Mouse (Mus musculus) thymus, postnatal 4 days (tissue): ENCODE results near the gene Adam4.
"Not testable (repeated sequence)": the region's sequence is repeated elsewhere in the genome, so short reads cannot be mapped to it uniquely, and the experiment has no call there.

Experiments
- DNase-seq: peaks from one replicate; pipeline ENCODE4 v3.0.0; 2021

Adam4 gene

DNA sequence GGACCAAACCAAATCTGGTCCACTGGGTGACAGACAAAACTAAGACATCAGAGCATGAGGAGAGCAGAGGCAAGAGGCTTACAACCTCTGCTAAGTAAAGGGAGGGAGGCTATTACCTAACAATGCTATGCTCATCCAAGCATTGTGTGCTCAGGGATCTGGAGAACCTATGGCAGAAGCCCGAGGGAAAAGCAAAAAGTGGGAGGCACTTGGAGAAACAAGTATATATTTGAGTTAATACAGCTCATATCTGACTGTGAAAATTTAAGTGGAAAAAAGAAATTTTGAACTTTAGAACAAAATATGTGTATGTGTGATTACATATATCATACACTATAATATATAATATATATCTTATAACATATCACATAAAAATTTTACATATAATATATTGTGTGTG, at the start of gene Adam4:
Gene Adam4 (minus strand): TSS at position 101 of the 400 bp plus-strand sequence.
- DNase-seq = no peak

DNA sequence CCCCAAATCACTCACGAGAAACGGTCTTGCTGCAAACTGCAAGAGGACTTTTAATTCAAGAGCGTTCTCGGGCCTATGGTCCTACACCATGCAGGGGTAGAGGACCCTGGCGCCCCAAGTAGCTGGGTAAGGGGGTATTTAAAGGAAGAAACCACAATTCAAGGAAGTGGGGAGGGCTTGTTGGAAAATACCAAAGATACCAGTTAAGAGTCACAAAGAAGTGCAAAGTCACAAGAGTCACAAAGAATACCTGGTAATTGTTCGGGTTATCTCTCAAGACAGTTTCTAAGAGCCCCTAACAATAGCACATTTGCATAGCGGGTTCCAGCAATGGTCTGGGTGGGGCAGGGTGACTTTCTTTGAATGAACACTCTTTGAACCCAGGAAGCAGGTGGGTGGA, 37.3 kb upstream of the Adam4 start:
- not testable (repeated sequence) for DNase-seq

DNA sequence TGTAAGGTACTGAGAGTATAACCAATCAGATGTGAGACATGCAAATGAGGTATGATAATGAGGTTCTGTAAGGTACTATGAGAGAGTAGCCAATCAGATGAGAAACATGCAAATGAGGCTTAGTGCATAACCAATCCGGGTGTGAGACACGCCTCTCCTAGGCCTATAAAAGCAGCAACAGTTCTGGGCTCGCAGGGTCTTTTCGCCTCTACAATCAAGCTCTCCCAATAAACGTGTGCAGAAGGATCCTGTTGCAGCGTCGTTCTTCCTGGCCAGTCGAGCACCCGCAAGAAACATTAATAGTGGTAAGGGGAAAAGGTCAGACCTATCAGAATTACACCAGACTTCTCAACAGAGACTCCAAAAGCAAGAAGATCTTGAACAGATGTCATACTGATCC, 17.2 kb upstream of the Adam4 start:
- not testable (repeated sequence) for DNase-seq

DNA sequence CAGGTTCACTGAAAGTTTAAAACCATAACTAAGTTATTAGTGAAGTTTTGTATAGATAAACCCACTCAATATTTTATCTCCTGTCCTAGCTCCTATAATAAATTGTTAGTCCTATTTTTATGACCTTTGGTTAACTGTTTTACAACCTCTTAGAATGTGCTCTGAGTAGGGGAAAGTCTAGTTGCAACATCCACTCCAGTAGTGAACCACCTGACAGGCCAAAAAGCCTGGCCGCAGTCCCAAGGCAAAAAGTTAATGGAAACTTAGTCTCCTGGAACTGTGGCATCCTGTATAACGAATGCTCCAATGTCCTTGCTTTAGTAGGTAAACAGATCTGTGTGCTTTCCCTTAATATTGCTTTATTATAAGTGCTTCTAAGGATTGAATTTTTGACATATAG, 13.0 kb upstream of the Adam4 start:
- not testable (repeated sequence) for DNase-seq

DNA sequence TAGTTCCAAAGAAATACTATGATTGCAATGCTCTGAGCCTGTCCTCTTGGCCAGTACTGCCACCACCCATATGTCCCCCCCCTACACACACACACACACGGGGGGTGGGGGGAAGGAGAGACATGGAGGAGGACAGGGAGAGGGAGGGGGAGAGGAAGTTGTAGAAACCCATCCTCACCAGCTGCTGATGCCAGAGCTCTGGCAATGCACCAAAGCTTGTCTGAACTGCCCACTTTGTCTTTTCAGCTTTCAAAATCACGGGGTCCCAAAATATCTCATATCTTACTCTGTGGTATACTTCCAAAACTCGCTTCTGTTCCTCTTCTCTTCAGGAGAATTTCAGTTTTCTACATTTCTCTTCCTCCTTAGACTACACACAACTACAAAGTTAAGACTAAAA, 8.5 kb downstream of the Adam4 start:
- DNase-seq = no peak

DNA sequence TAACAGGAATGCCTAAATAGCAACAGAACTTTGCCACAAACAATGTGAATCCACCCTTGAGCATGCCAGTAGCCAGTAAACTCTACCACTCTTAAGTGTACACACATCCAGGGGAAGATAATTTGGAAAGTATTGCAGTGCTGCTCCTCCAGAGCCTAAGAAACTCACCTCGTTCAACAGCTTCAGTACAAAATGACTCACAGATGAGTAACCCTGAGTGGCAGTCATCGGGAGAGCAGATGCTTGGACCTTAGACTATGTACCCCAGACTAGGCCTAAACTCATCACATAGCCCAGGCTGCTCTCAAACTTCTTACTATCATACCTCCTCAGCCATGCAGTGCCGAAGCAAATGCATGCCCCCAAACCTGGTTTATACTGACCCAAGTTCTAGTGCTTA, 12.8 kb downstream of the Adam4 start:
- no peak for DNase-seq

DNA sequence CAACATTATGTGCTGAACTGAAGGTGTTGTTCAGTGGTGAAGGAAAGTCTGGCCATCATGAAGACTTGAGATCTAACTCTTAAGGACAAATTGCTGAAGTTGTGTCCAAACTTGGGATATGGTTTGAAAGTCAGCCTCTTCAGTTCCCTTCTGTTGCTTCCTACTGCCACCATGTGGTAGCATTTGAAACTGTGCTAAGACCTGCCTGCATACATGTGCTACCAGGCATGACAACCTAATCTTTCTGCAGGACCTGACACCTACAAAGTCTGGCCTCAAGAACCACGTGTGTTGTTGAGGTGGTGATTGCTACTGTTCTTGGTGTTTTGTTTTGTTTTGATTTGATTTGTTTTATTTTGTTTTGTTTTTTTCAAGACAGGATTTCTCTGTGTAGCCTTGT, 19.6 kb downstream of the Adam4 start:
- peak; percentile 71 for DNase-seq

DNA sequence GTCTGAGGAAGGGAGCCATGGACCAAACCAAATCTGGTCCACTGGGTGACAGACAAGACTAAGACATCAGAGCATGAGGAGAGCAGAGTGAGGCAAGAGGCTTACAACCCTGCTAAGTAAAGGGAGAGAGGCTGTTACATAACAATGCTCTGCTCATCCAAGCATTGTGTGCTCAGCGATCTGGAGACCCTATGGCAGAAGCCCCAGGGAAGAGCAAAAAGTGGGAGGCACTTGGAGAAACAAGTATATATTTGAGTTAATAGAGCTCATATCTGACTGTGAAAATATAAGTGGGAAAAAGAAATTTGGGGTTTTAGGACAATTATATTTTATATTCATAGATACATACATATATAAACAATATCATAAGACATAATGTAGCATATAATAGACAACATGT, 42.4 kb downstream of the Adam4 start, which contains the start of gene Gm4787:
Gene Gm4787 (minus strand): TSS at position 101 of the 400 bp plus-strand sequence.
- not testable (repeated sequence) for DNase-seq
